Mouse (Mus musculus) spleen, adult 2 months (tissue): ENCODE results near the gene Abcd3. TPM values are rescaled to one million over a fixed set of nuclear protein-coding genes. Genes with fewer than 3 reads are reported as not detected.
"Not testable (repeated sequence)": the region's sequence is repeated elsewhere in the genome, so short reads cannot be mapped to it uniquely, and the experiment has no call there.

ENCODE experiments used
- DNase-seq, 2 experiments: peaks; one replicate each; pipeline versions ENCODE4 v3.0.0 to v3.0.0-alpha.2; 2012 to 2021; ENCODE audit warnings: low spot score in 2 of 2, low read depth in 1 of 2
- H3K27ac ChIP-seq: fragments of 200-500 bp; 2 replicates; pipeline ENCODE4 v1.5.1; 2012; ENCODE audit warnings: low read length, inconsistent platforms; ENCODE audit not compliant: insufficient read depth
- H3K27me3 ChIP-seq: fragments of 200-500 bp; 2 replicates; pipeline ENCODE4 v1.6.1; 2012; ENCODE audit warnings: mild to moderate bottlenecking, moderate library complexity, low read length, inconsistent platforms; ENCODE audit not compliant: control insufficient read depth, insufficient read depth
- H3K36me3 ChIP-seq: fragments of 200-500 bp; 2 replicates; pipeline ENCODE4 v1.6.1; 2012; ENCODE audit warnings: mild to moderate bottlenecking, low read length, inconsistent platforms; ENCODE audit not compliant: control insufficient read depth, insufficient read depth
- H3K4me1 ChIP-seq: fragments of 200-500 bp; 2 replicates; pipeline ENCODE4 v1.6.1; 2011; ENCODE audit warnings: inconsistent platforms; ENCODE audit not compliant: control insufficient read depth, insufficient read depth, insufficient read length
- H3K4me3 ChIP-seq: fragments of 200-500 bp; 2 replicates; pipeline ENCODE4 v1.5.1; 2011; ENCODE audit warnings: mild to moderate bottlenecking, inconsistent platforms; ENCODE audit not compliant: insufficient read depth, insufficient read length; ENCODE audit errors: extremely low read depth
- CTCF ChIP-seq: fragments of 200-500 bp; IDR thresholded peaks from 2 replicates; pipeline ENCODE4 v1.5.1; 2011; ENCODE audit warnings: mild to moderate bottlenecking, inconsistent platforms; ENCODE audit not compliant: insufficient read depth, insufficient read length, insufficient replicate concordance; ENCODE audit errors: extremely low read depth
- POLR2A ChIP-seq: fragments of 200-500 bp; IDR thresholded peaks from 2 replicates; pipeline ENCODE4 v1.6.1; 2011; ENCODE audit warnings: low read depth, low read length, inconsistent platforms
- WGBS: fragments of 180-500 bp; shearing (Covaris S2); methylation state at CpG from one replicate; pipeline ENCODE4 v1.1.7; 2018; 5-methylcytosine and 5-hydroxymethylcytosine counted together
- polyA plus RNA-seq: library from polyadenylated mRNA; depleted of rRNA; stranded (reverse); fragments of >200 nt; gene quantifications from 2 replicates; pipeline ENCODE4 v1.2.3, GENCODE M21; 2012

Abcd3 gene
- polyA plus RNA-seq, 1 experiment = 1.7 TPM

- no peak overlapping the region for H3K27ac ChIP-seq
- 55% methylated on average over 5 of the region's 5 CpGs for WGBS
- no peaks in the 10 kb centered on the region for H3K4me1 ChIP-seq
- no peak for DNase-seq
- H3K36me3 ChIP-seq = peaks cover 16% of the 10 kb centered on the region
- H3K27me3 ChIP-seq = no peaks in the 10 kb centered on the region
- no peak for TF ChIP-seq CTCF
- H3K4me3 ChIP-seq = no peak overlapping the region
These were observed 48.3 kb downstream of the Abcd3 start for GRCm38 (mm10) chr3:121766818-121767217.

GRCm38 (mm10) chr3:121766048-121766447 lies 49.1 kb downstream of the Abcd3 start:
- Histone ChIP-seq H3K27me3 (no peaks in the 10 kb centered on the region), H3K4me1 (no peaks in the 10 kb centered on the region), H3K36me3 (peaks cover 15% of the 10 kb centered on the region), H3K4me3 (no peak overlapping the region), H3K27ac (no peak overlapping the region)
- TF ChIP-seq POLR2A (no peak), CTCF (no peak)
- no peak for DNase-seq

- WGBS = 64% methylated on average over 4 of the region's 4 CpGs
- Histone ChIP-seq H3K4me1 (no peaks in the 10 kb centered on the region), H3K27me3 (no peaks in the 10 kb centered on the region), H3K36me3 (peaks cover 5% of the 10 kb centered on the region), H3K4me3 (no peak overlapping the region), H3K27ac (no peak overlapping the region)
- TF ChIP-seq CTCF = no peak
- TF ChIP-seq POLR2A = no peak
- DNase-seq = no peak
These were observed 52.8 kb downstream of the Abcd3 start for GRCm38 (mm10) chr3:121762056-121762852.

- no peak overlapping the region for H3K4me3 ChIP-seq
- peaks cover 1% of the 10 kb centered on the region; the same call in 1 of the 2 replicates for H3K36me3 ChIP-seq
- H3K4me1 ChIP-seq = no peaks in the 10 kb centered on the region
- 72% methylated on average over 7 of the region's 7 CpGs for WGBS
- no peak for DNase-seq
- no peak overlapping the region for H3K27ac ChIP-seq
- no peaks in the 10 kb centered on the region for H3K27me3 ChIP-seq
- TF ChIP-seq CTCF = no peak
- no peak for TF ChIP-seq POLR2A
These were observed 56.7 kb downstream of the Abcd3 start for GRCm38 (mm10) chr3:121758373-121758772.

GRCm38 (mm10) chr3:121755152-121755551 lies 60.0 kb downstream of the Abcd3 start:
- WGBS = 4% methylated on average over 3 of the region's 3 CpGs
- Histone ChIP-seq H3K27me3 (no peaks in the 10 kb centered on the region), H3K4me1 (no peaks in the 10 kb centered on the region), H3K36me3 (no peaks in the 10 kb centered on the region; the same call in 1 of the 2 replicates), H3K27ac (no peak overlapping the region), H3K4me3 (no peak overlapping the region)
- TF ChIP-seq CTCF = no peak
- no peak for TF ChIP-seq POLR2A
- DNase-seq = no peak

- H3K27ac ChIP-seq, H3K27me3 ChIP-seq, H3K4me3 ChIP-seq, DNase-seq, H3K4me1 ChIP-seq, H3K36me3 ChIP-seq: not testable (repeated sequence)
- 83% methylated on average over 10 of the region's 10 CpGs for WGBS
These were observed 60.6 kb downstream of the Abcd3 start for GRCm38 (mm10) chr3:121754319-121755090.

GRCm38 (mm10) chr3:121741186-121741848 lies 73.8 kb downstream of the Abcd3 start:
- 88% methylated on average over 4 of the region's 4 CpGs for WGBS
- not testable (repeated sequence) for H3K27me3 ChIP-seq, DNase-seq, H3K27ac ChIP-seq, H3K4me1 ChIP-seq, H3K36me3 ChIP-seq, H3K4me3 ChIP-seq
